Mouse (Mus musculus): Measurements from ENCODE around the gene Blm.

GRCm38 (mm10) chr7:80460199-80460598 is 74.7 kb downstream of the Blm start:
- no peak for TF ChIP-seq CTCF (IDR thresholded peaks at IDR 0.05; ENCODE audit: low read depth)
- no peak for TF ChIP-seq EP300 (IDR thresholded peaks at IDR 0.05; ENCODE audit: low read depth)
